Mouse (Mus musculus) heart, adult 2 months (tissue): Measurements from ENCODE around the gene Lrrc4c.

Experiments
- CTCF ChIP-seq: fragments of 200-600 bp; IDR thresholded peaks from 2 replicates; pipeline ENCODE4 v1.8.1; 2022; ENCODE audit warnings: antibody characterized with exemption, mild to moderate bottlenecking, moderate library complexity
- EP300 ChIP-seq: fragments of 200-500 bp; IDR thresholded peaks from 2 replicates; pipeline ENCODE4 v1.6.1; 2011; ENCODE audit warnings: low read depth, low read length, control low read depth; ENCODE audit not compliant: insufficient read depth

DNA sequence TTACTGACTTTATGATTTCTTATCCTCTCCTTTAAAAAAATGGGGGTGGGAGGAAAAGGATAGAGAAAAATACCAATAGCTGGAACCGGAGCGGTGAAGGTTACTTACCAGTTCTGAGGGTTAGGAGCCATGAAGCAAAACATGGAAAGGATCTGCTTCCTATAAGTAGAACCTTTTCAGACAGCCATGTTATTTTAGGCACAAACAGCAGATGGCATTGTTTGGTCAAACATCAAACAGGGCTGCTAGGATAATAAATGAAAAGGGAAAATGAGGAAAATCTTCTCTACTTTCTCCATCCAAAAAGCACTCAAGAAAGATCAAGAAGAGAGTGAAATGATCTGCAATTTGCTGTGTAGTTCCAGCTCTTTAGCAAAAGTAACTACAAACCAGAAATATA, 1296.8 kb downstream of the Lrrc4c start:
- peak; percentile 27 for TF ChIP-seq CTCF
- no peak for TF ChIP-seq EP300
